Mouse (Mus musculus) C2C12 (cell line): ENCODE measurements around the gene Traf2.

ENCODE experiments used
- CEBPB ChIP-seq: IDR thresholded peaks from one replicate; pipeline ENCODE4 v1.6.1; 2011; ENCODE audit warnings: low read depth, mild to moderate bottlenecking, control low read depth, moderate library complexity
- CTCF ChIP-seq: IDR thresholded peaks from one replicate; pipeline ENCODE4 v1.5.1; 2011; ENCODE audit not compliant: control insufficient read depth, insufficient read depth, insufficient read length
- MAX ChIP-seq: IDR thresholded peaks from one replicate; pipeline ENCODE4 v1.6.1; 2011; ENCODE audit warnings: mild to moderate bottlenecking, control low read depth

DNA sequence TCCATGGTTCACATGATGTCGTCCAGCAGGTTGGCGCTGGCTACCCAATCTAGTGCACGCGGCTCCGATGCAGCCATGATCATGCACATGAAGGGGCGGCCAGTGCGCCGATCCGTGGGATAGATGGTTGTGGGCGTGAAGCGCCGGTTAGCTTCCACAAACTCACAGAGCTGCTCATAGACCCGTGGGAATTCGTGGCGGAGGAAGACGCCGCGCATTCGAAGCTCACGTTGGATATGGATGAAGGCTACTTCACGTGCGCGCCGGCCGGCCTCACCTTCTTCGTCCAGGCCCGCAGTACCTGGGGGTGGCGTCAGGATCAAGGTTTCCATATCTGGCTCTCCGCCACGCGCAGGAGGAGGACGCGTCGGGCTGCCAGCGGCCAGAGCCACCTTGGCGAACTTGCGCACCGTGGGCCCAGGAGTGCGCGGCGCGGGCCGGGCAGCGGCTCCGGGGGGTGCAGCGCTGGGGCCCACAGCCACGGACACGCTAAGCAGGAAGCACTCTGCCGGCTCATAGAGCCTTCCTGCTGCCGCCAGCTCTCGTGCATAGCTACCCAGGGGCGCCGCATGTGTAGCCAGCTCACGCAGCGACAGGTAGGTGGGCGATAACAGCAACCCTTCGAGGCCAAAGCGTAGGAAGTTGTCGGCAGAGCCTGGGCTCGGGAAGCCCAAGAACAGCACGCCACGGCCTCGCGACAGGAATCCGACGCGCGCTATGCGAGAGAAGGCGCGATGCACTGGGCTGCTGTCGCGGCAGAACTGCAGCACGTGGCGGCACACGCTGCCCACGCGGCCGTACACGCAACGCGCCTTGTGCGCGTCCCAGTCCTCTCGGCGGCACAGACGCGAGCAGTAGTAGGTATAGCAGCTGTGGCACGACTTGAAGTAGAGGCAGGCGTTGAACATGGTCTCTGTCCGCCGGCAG lies 30.5 kb upstream of the Traf2 start:
- TF ChIP-seq CTCF (no peak), CEBPB (no peak), MAX (no peak)
